Mouse (Mus musculus) subcutaneous adipose tissue, adult 2 months (tissue): Measurements from ENCODE around the gene Abi2. TPM values are rescaled to one million over a fixed set of nuclear protein-coding genes. Genes with fewer than 3 reads are reported as not detected.

ENCODE experiments used
- polyA plus RNA-seq: library from polyadenylated mRNA; depleted of rRNA; stranded (reverse); fragments of >200 nt; gene quantifications from 2 replicates; pipeline ENCODE4 v1.2.3, GENCODE M21; 2012; ENCODE audit warnings: low replicate concordance; rRNA removed

Abi2 gene
- 4.6 and 13.9 TPM in 2 replicates for polyA plus RNA-seq

DNA sequence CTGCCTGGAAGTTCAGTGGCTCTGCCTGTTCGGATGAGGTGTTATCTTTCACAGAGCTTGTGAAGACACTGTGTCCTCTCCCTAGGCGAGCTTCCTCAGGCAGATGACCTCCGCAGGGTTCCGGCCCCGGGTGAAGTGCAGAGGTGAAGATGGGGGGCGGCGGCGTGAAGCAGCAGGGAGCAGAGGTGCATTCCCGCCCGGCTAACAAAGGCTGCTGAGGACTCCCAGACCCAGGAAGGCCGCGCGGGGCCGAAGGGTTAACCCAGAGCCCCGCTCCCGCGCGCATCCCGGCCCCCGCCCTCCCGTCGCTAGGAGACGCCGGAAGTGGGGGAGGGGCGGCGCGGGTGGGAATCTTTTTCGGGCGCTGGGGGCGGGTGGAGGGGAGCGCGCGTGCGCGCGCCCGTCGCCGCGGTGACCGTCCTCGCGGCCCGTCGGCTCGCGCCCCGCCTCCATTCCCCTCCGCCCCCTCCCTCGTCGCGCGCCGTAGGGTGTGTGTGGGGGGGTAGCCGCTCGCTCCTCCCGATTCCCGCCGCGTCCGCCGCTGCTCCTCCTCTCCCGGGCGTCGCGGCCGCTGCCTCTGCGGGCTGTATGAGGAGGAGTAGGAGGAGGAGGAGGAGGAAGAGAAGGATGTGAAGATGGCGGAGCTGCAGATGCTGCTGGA, at the start of gene Abi2:
TSS of gene Abi2 (plus strand) at position 452 of the 661 bp plus-strand sequence.

Other genes starting within 250 kb of the Abi2 start
- gene Nbeal1, start 229.0 kb upstream of the Abi2 start, polyA plus RNA-seq, result 4.1 and 4.6 TPM in 2 replicates
- gene Cyp20a1, start 66.3 kb upstream of the Abi2 start, polyA plus RNA-seq, result 13.1 and 13.3 TPM in 2 replicates
- 11.4 and 16.4 TPM in 2 replicates for gene Raph1, start 157.5 kb downstream of the Abi2 start, polyA plus RNA-seq